Mouse (Mus musculus) neural tube, embryonic 11.5 days (tissue): ENCODE results near the gene Gm45062. TPM values are rescaled to one million over a fixed set of nuclear protein-coding genes. Genes with fewer than 3 reads are reported as not detected.
"Not testable (repeated sequence)": the region's sequence is repeated elsewhere in the genome, so short reads cannot be mapped to it uniquely, and the experiment has no call there.

ENCODE experiments used
- ATAC-seq: fragments of 200-750 bp; cut with Nextera tagmentation; 2 replicates; pipeline ENCODE4 v1.8.0; 2017; ENCODE audit warnings: moderate number of reproducible peaks, mild to moderate bottlenecking, moderate TSS enrichment, moderate library complexity; ENCODE audit not compliant: insufficient read depth, low FRiP score, low TSS enrichment
- DNase-seq: peaks from one replicate; pipeline ENCODE4 v3.0.0-alpha.2; 2015; ENCODE audit warnings: low spot score
- H3K27ac ChIP-seq: fragments of 300-500 bp; sonication (generic); 2 replicates; pipeline ENCODE4 v1.5.1; 2014; ENCODE audit warnings: low read depth, mild to moderate bottlenecking, low read length
- H3K27me3 ChIP-seq: fragments of 300-500 bp; sonication (generic); 2 replicates; pipeline ENCODE4 v1.6.1; 2014; ENCODE audit warnings: mild to moderate bottlenecking, low read length, mixed read lengths; ENCODE audit not compliant: control insufficient read depth, insufficient read depth
- H3K36me3 ChIP-seq: fragments of 300-500 bp; sonication (generic); 2 replicates; pipeline ENCODE4 v1.6.1; 2014; ENCODE audit warnings: mild to moderate bottlenecking, low read length, moderate library complexity, mixed read lengths; ENCODE audit not compliant: control insufficient read depth, insufficient read depth
- H3K4me1 ChIP-seq: fragments of 300-500 bp; sonication (generic); 2 replicates; pipeline ENCODE4 v1.6.1; 2014; ENCODE audit warnings: low read length, mixed read lengths; ENCODE audit not compliant: control insufficient read depth, insufficient read depth
- H3K4me2 ChIP-seq: fragments of 300-500 bp; sonication (generic); 2 replicates; pipeline ENCODE4 v1.6.1; 2014; ENCODE audit warnings: low read depth, mild to moderate bottlenecking, moderate library complexity
- H3K4me3 ChIP-seq: fragments of 300-500 bp; sonication (generic); 2 replicates; pipeline ENCODE4 v1.5.1; 2014; ENCODE audit warnings: low read depth, low read length
- H3K9ac ChIP-seq: fragments of 300-500 bp; sonication (generic); 2 replicates; pipeline ENCODE4 v1.6.1; 2014; ENCODE audit warnings: mild to moderate bottlenecking, low read length
- H3K9me3 ChIP-seq: fragments of 300-500 bp; sonication (generic); 2 replicates; pipeline ENCODE4 v1.6.1; 2016; ENCODE audit warnings: low read length; ENCODE audit not compliant: control insufficient read depth
- WGBS: fragments of 180-500 bp; shearing (Covaris S2); extraction: QIAGEN DNeasy Blood & Tissue Kit; methylation state at CpG from one replicate; pipeline ENCODE4 v1.1.7; 2014; 5-methylcytosine and 5-hydroxymethylcytosine counted together
- polyA plus RNA-seq: library from polyadenylated mRNA; unstranded; fragments of >200 nt; fragmentation: Nextera tagmentation; extraction: Ambion mirVana; gene quantifications from 2 replicates; pipeline ENCODE4 v1.2.1, GENCODE M21; 2014

The Gm45062 gene
- polyA plus RNA-seq, 1 experiment from 2014 or later = 18.3 TPM

DNA sequence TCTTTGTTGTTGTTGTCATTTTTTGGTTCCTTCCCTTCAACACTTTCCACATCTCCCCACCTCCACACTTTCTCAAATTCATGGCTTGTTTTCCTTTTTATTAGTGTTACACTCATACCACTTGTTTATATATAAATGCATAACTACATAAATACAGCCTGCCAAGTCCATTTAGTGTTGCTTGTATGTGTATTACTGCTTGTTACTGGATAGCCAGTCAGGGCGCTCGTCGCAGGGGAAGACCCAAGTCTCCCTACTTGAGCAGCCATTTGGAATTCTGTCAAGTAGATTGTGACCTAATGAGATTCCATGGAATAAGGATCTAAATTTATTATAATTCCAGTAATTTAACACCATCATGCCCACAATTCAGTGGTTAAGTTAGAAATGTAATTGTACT lies 260.4 kb downstream of the Gm45062 start:
- DNase-seq (no peak), ATAC-seq (no peak)
- no peaks in the 10 kb centered on the region for H3K27me3 ChIP-seq
- no peaks in the 10 kb centered on the region for H3K4me1 ChIP-seq
- WGBS = 95% methylated on average over 3 of the region's 3 CpGs
- H3K4me2 ChIP-seq = no peak overlapping the region
- H3K4me3 ChIP-seq = no peak overlapping the region
- no peak overlapping the region for H3K9ac ChIP-seq
- H3K9me3 ChIP-seq = no peaks in the 10 kb centered on the region
- no peak overlapping the region for H3K27ac ChIP-seq
- H3K36me3 ChIP-seq = no peaks in the 10 kb centered on the region

DNA sequence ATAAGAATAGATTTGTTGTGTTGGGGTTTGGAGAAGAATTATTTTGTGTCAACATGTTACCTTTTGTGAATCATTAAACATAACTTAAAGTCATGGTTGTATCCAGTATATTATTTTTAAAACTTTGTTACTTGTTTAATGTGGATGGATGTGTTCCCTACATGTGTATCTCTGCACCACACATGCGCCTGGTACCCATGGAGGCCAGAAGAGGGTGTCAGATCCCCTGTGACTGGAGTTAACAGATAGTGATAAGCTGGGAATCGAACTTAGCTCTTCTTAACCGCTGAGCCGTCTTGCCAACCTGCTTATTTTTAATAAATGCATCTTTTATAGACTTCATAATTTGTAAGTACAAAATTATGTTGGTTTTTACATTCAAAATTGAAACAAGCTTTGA lies 262.0 kb downstream of the Gm45062 start:
- DNase-seq (no peak), ATAC-seq (no peak)
- 93% methylated on average over 4 of the region's 4 CpGs for WGBS
- no peaks in the 10 kb centered on the region for H3K4me1 ChIP-seq
- H3K4me3 ChIP-seq = no peak overlapping the region
- H3K9me3 ChIP-seq = no peaks in the 10 kb centered on the region
- H3K9ac ChIP-seq = no peak overlapping the region
- H3K4me2 ChIP-seq = no peak overlapping the region
- H3K36me3 ChIP-seq = no peaks in the 10 kb centered on the region
- H3K27ac ChIP-seq = no peak overlapping the region
- no peaks in the 10 kb centered on the region for H3K27me3 ChIP-seq

DNA sequence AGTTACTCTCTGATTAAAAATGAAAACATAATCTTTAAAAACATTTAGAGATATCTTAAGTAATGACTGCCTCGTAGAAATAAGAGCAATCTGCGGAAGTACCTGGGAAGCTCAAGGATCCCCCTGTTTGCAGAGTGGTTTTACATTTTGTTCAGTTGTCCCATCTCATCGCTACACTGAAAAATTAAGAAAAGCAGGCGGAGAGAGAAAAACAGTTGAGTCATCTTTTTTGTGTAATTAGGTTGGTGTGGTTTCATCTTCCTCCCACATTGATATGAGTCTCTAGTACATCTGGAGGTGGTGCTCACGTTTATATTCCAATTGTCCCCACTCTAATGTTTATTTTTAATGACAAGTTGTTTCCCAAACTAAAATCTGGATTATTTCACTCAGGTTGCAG lies 265.5 kb downstream of the Gm45062 start:
- no peak for DNase-seq
- Histone ChIP-seq H3K36me3 (no peaks in the 10 kb centered on the region), H3K9ac (no peak overlapping the region), H3K9me3 (no peaks in the 10 kb centered on the region), H3K4me2 (no peak overlapping the region), H3K27me3 (no peaks in the 10 kb centered on the region), H3K27ac (no peak overlapping the region), H3K4me3 (no peak overlapping the region), H3K4me1 (no peaks in the 10 kb centered on the region)
- WGBS = 94% methylated on average over 5 of the region's 5 CpGs
- ATAC-seq = no peak

GRCm38 (mm10) chr6:8531104-8531894 lies 272.0 kb downstream of the Gm45062 start:
- Histone ChIP-seq H3K9me3 (no peaks in the 10 kb centered on the region), H3K27ac (no peak overlapping the region), H3K27me3 (no peaks in the 10 kb centered on the region), H3K9ac (no peak overlapping the region), H3K36me3 (no peaks in the 10 kb centered on the region), H3K4me3 (no peak overlapping the region), H3K4me2 (no peak overlapping the region), H3K4me1 (no peaks in the 10 kb centered on the region)
- DNase-seq = no peak
- 90% methylated on average over 4 of the region's 4 CpGs for WGBS
- no peak for ATAC-seq

GRCm38 (mm10) chr6:8536944-8537343 lies 277.7 kb downstream of the Gm45062 start:
- H3K4me1 ChIP-seq = no peaks in the 10 kb centered on the region
- no peaks in the 10 kb centered on the region for H3K36me3 ChIP-seq
- H3K9me3 ChIP-seq = no peaks in the 10 kb centered on the region
- no peaks in the 10 kb centered on the region for H3K27me3 ChIP-seq
- ATAC-seq (no peak), DNase-seq (no peak)
- 90% methylated on average over 2 of the region's 2 CpGs for WGBS
- H3K4me3 ChIP-seq = no peak overlapping the region
- H3K4me2 ChIP-seq = no peak overlapping the region
- no peak overlapping the region for H3K27ac ChIP-seq
- H3K9ac ChIP-seq = no peak overlapping the region

- not testable (repeated sequence) for H3K4me1 ChIP-seq, H3K4me2 ChIP-seq, H3K27me3 ChIP-seq, ATAC-seq, H3K4me3 ChIP-seq, H3K9me3 ChIP-seq, H3K9ac ChIP-seq, H3K27ac ChIP-seq, H3K36me3 ChIP-seq, DNase-seq
- 92% methylated on average over 4 of the region's 4 CpGs for WGBS
Measured at GRCm38 (mm10) chr6:8541531-8541930, 282.3 kb downstream of the Gm45062 start.

DNA sequence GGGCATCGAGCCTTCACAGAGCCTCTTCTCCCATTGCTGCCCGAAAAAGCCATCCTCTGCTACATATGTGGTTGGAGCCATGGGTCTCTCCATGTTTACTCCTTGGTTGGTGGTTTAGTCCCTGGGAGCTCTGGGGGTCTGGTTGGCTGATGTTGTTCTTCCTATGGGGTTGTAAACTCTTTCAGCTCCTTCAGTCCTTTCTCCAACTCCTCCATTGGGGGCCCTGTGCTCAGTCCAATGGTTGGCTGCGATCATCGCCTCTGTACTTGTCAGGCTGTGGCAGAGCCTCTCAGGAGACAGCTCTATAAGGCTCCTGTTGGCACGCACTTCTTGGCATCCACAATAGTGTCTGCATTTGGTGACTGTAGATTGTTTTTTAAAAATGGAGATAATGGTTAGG lies 285.6 kb downstream of the Gm45062 start:
- H3K36me3 ChIP-seq = no peaks in the 10 kb centered on the region
- WGBS = 94% methylated on average over 5 of the region's 5 CpGs
- H3K4me3 ChIP-seq = no peak overlapping the region
- no peaks in the 10 kb centered on the region for H3K4me1 ChIP-seq
- ATAC-seq (no peak), DNase-seq (no peak)
- no peaks in the 10 kb centered on the region for H3K27me3 ChIP-seq
- no peak overlapping the region for H3K4me2 ChIP-seq
- no peak overlapping the region for H3K27ac ChIP-seq
- no peaks in the 10 kb centered on the region for H3K9me3 ChIP-seq
- H3K9ac ChIP-seq = no peak overlapping the region

DNA sequence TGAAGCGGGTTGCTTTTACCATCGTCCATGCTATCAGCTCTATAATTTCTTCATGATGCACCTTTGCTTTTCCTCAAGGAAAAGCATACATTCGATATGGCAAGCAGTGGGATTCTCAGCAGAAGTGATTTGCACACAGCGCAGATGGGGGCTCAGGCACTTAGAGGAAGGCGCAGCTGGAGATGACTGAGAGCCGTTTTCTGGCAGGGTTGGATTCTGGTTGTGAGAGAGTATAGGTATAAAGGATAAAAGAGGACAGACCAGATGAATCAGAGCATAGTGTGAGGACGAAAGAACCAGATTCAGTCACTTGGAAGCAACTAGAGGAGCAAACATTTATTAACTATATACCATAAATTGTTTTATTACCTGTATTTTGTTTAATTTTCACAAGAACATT lies 286.5 kb downstream of the Gm45062 start:
- Histone ChIP-seq H3K9me3 (no peaks in the 10 kb centered on the region), H3K27ac (no peak overlapping the region), H3K27me3 (no peaks in the 10 kb centered on the region), H3K4me2 (no peak overlapping the region), H3K9ac (no peak overlapping the region), H3K36me3 (no peaks in the 10 kb centered on the region), H3K4me1 (no peaks in the 10 kb centered on the region), H3K4me3 (no peak overlapping the region)
- WGBS = 95% methylated on average over 7 of the region's 7 CpGs
- DNase-seq (no peak), ATAC-seq (no peak)

DNA sequence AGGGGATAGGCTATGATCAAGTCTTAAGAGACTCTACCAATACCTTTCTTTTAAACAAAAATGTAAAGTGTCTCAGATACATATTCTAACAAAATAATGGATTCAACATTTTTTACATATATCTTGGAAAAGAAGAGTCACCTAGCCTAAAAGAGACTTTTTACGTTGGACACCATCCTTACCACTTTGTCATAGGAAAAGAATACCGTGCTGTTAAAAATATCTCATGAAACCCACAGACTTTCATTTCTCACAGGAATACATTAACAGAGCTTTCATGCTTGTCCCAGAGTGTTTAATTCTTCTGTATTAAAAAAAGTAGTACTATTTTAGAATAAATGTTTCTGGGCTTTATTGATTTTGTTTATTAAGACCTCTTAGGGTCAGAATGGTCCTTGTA lies 291.9 kb downstream of the Gm45062 start:
- 95% methylated on average over 2 of the region's 2 CpGs for WGBS
- no peaks in the 10 kb centered on the region for H3K36me3 ChIP-seq

More for the DNA sequence above, 291.9 kb downstream of the Gm45062 start:
- no peak overlapping the region for H3K4me2 ChIP-seq
- no peak overlapping the region for H3K4me3 ChIP-seq
- no peak overlapping the region for H3K9ac ChIP-seq
- H3K27me3 ChIP-seq = no peaks in the 10 kb centered on the region
- H3K4me1 ChIP-seq = no peaks in the 10 kb centered on the region
- no peak for ATAC-seq
- no peaks in the 10 kb centered on the region for H3K9me3 ChIP-seq
- no peak for DNase-seq
- no peak overlapping the region for H3K27ac ChIP-seq
